Mouse (Mus musculus) hindbrain, embryonic 12.5 days (tissue): ENCODE data around the gene Olfr635. TPM values are rescaled to one million over a fixed set of nuclear protein-coding genes. Genes with fewer than 3 reads are reported as not detected.

Source experiments
- ATAC-seq: fragments of 200-750 bp; cut with Nextera tagmentation; 2 replicates; pipeline ENCODE4 v1.8.0; 2017; ENCODE audit warnings: moderate TSS enrichment; ENCODE audit not compliant: low FRiP score
- H3K27ac ChIP-seq: fragments of 300-500 bp; sonication (generic); 2 replicates; pipeline ENCODE4 v1.5.1; 2016; ENCODE audit warnings: mild to moderate bottlenecking
- H3K27me3 ChIP-seq: fragments of 300-500 bp; sonication (generic); 2 replicates; pipeline ENCODE4 v1.6.1; 2016; ENCODE audit warnings: mild to moderate bottlenecking
- H3K36me3 ChIP-seq: fragments of 300-500 bp; sonication (generic); 2 replicates; pipeline ENCODE4 v1.6.1; 2016; ENCODE audit warnings: mild to moderate bottlenecking
- H3K4me1 ChIP-seq: fragments of 300-500 bp; sonication (generic); 2 replicates; pipeline ENCODE4 v1.6.1; 2016
- H3K4me2 ChIP-seq: fragments of 300-500 bp; sonication (generic); replicated peaks from 2 replicates; pipeline ENCODE4 v1.6.1; 2016; ENCODE audit warnings: mild to moderate bottlenecking
- H3K4me3 ChIP-seq: fragments of 300-500 bp; sonication (generic); 2 replicates; pipeline ENCODE4 v1.5.1; 2016; ENCODE audit warnings: mild to moderate bottlenecking
- H3K9ac ChIP-seq: fragments of 300-500 bp; sonication (generic); 2 replicates; pipeline ENCODE4 v1.6.1; 2016; ENCODE audit warnings: mild to moderate bottlenecking, moderate library complexity
- H3K9me3 ChIP-seq: fragments of 300-500 bp; sonication (generic); replicated peaks from 2 replicates; pipeline ENCODE4 v1.6.1; 2016; ENCODE audit warnings: mild to moderate bottlenecking
- WGBS: fragments of 180-500 bp; shearing (Covaris S2); methylation state at CpG from one replicate; pipeline ENCODE4 v1.1.7; 2016; 5-methylcytosine and 5-hydroxymethylcytosine counted together
- polyA plus RNA-seq: library from polyadenylated mRNA; unstranded; fragments of >200 nt; fragmentation: Nextera tagmentation; extraction: Ambion mirVana; gene quantifications from 2 replicates; pipeline ENCODE4 v1.2.1, GENCODE M21; 2016

Olfr635 gene
- polyA plus RNA-seq, 1 experiment from 2014 or later, result not detected

- no peak overlapping the region for H3K9ac ChIP-seq
- H3K4me1 ChIP-seq, result no peaks in the 10 kb centered on the region
- no peaks in the 10 kb centered on the region for H3K9me3 ChIP-seq
- no peak overlapping the region for H3K4me3 ChIP-seq
- no peaks in the 10 kb centered on the region for H3K27me3 ChIP-seq
- WGBS, result 83% methylated on average over 3 of the region's 3 CpGs
- ATAC-seq, result no peak
- no peak overlapping the region for H3K4me2 ChIP-seq
- no peaks in the 10 kb centered on the region for H3K36me3 ChIP-seq
- H3K27ac ChIP-seq, result no peak overlapping the region
These were observed 56.0 kb downstream of the Olfr635 start for GRCm38 (mm10) chr7:104026978-104027377.

- Histone ChIP-seq H3K27ac (no peak within 1 kb of the TSS), H3K4me1 (no peaks in the 10 kb centered on the region), H3K9me3 (0 out of 2 replicates have a peak, but pooled peaks cover 5% of the 10 kb centered on the region), H3K27me3 (no peaks in the 10 kb centered on the region), H3K36me3 (no peaks in the 10 kb centered on the region), H3K4me2 (no peak within 1 kb of the TSS), H3K9ac (no peak within 1 kb of the TSS), H3K4me3 (no peak within 1 kb of the TSS)
- whole genome bisulfite sequencing, result 65% methylated on average over 1 of the region's 1 CpGs
- ATAC-seq, result no peak
These were observed 64.2 kb downstream of the Olfr635 start, which contains the start of gene Olfr641 for GRCm38 (mm10) chr7:104035145-104035544. Gene Olfr641, plus strand, starts transcription at chr7:104035445.

Other genes with a start within 250 kb of the Olfr635 start
- gene Olfr628, start 240.8 kb upstream of the Olfr635 start, polyA plus RNA-seq, result not detected in 2 replicates
- not detected in 2 replicates for gene Olfr629, start 226.2 kb upstream of the Olfr635 start, polyA plus RNA-seq
- not detected in 2 replicates for gene Olfr630, start 213.8 kb upstream of the Olfr635 start, polyA plus RNA-seq
- not detected in 2 replicates for gene Olfr69, start 199.6 kb upstream of the Olfr635 start, polyA plus RNA-seq
- not detected in 2 replicates for gene Olfr68, start 191.5 kb upstream of the Olfr635 start, polyA plus RNA-seq
- not detected in 2 replicates for gene Olfr67, start 179.3 kb upstream of the Olfr635 start, polyA plus RNA-seq
- 799 and 940 TPM in 2 replicates for gene Hbb-bt, start 157.2 kb upstream of the Olfr635 start, polyA plus RNA-seq
- 613 and 772 TPM in 2 replicates for gene Hbb-bs, start 143.1 kb upstream of the Olfr635 start, polyA plus RNA-seq
- not detected in 2 replicates for gene Hbb-bh2, start 130.6 kb upstream of the Olfr635 start, polyA plus RNA-seq
- 614 and 792 TPM in 2 replicates for gene Hbb-bh1, start 128.0 kb upstream of the Olfr635 start, polyA plus RNA-seq
- gene Hbb-y, start 117.9 kb upstream of the Olfr635 start, polyA plus RNA-seq, result 8,282 and 10,510 TPM in 2 replicates
- not detected in 2 replicates for gene Olfr66, start 84.9 kb upstream of the Olfr635 start, polyA plus RNA-seq
- gene Olfr64, start 76.7 kb upstream of the Olfr635 start, polyA plus RNA-seq, result not detected in 2 replicates
- not detected in 2 replicates for gene Olfr65, start 67.7 kb upstream of the Olfr635 start, polyA plus RNA-seq
- gene Olfr631, start 42.3 kb upstream of the Olfr635 start, polyA plus RNA-seq, result not detected in 2 replicates
- gene Olfr632, start 36.8 kb upstream of the Olfr635 start, polyA plus RNA-seq, result not detected in 2 replicates
- gene Olfr633, start 26.7 kb upstream of the Olfr635 start, polyA plus RNA-seq, result not detected in 2 replicates
- gene Olfr638, start 27.6 kb downstream of the Olfr635 start, polyA plus RNA-seq, result not detected in 2 replicates
- 0.04 TPM in 1 of 2 replicates, not detected in the other for gene Olfr639, start 46.2 kb downstream of the Olfr635 start, polyA plus RNA-seq
- not detected in 2 replicates for gene Olfr640, start 54.4 kb downstream of the Olfr635 start, polyA plus RNA-seq
- not detected in 2 replicates for gene Olfr641, start 64.3 kb downstream of the Olfr635 start, polyA plus RNA-seq
- not detected in 2 replicates for gene Olfr642, start 81.5 kb downstream of the Olfr635 start, polyA plus RNA-seq
- not detected in 2 replicates for gene 4930516K23Rik, start 90.3 kb downstream of the Olfr635 start, polyA plus RNA-seq
- not detected in 2 replicates for gene Olfr644, start 100.7 kb downstream of the Olfr635 start, polyA plus RNA-seq
- gene Olfr645, start 114.3 kb downstream of the Olfr635 start, polyA plus RNA-seq, result not detected in 2 replicates
- gene Olfr646, start 133.7 kb downstream of the Olfr635 start, polyA plus RNA-seq, result not detected in 2 replicates
- gene Ubqln5, start 158.7 kb downstream of the Olfr635 start, polyA plus RNA-seq, result not detected in 2 replicates
- gene Olfr643, start 166.3 kb downstream of the Olfr635 start, polyA plus RNA-seq, result not detected in 2 replicates
- not detected in 2 replicates for gene Ubqln3, start 172.1 kb downstream of the Olfr635 start, polyA plus RNA-seq
- gene Ubqlnl, start 179.4 kb downstream of the Olfr635 start, polyA plus RNA-seq, result not detected in 2 replicates
- gene Olfm5, start 193.7 kb downstream of the Olfr635 start, polyA plus RNA-seq, result not detected in 2 replicates
- 0.56 and 0.83 TPM in 2 replicates for gene Olfr648, start 212.2 kb downstream of the Olfr635 start, polyA plus RNA-seq
- not detected in 2 replicates for gene Olfr649, start 224.8 kb downstream of the Olfr635 start, polyA plus RNA-seq
- gene Trim6, start 247.6 kb downstream of the Olfr635 start, polyA plus RNA-seq, result 1.7 and 1.8 TPM in 2 replicates